Mouse (Mus musculus) liver, embryonic 14.5 days (tissue): Measurements from ENCODE around the gene Pgghg. TPM values are rescaled to one million over a fixed set of nuclear protein-coding genes. Genes with fewer than 3 reads are reported as not detected.
"Not testable (repeated sequence)": the region's sequence is repeated elsewhere in the genome, so short reads cannot be mapped to it uniquely, and the experiment has no call there.

ENCODE experiments used
- ATAC-seq: fragments of 200-750 bp; cut with Nextera tagmentation; 2 replicates; pipeline ENCODE4 v1.8.0; 2017; ENCODE audit warnings: moderate number of reproducible peaks, mild to moderate bottlenecking, moderate library complexity; ENCODE audit not compliant: insufficient read depth
- DNase-seq, 3 experiments: peaks; one replicate each; pipeline ENCODE4 v3.0.0-alpha.2; 2012 to 2013; ENCODE audit warnings: low read depth in 3 of 3, low spot score in 3 of 3
- H3K27ac ChIP-seq: fragments of 300-500 bp; sonication (generic); 2 replicates; pipeline ENCODE4 v1.5.1; 2014; ENCODE audit warnings: moderate library complexity, mild to moderate bottlenecking, control low read depth, inconsistent platforms
- H3K27me3 ChIP-seq: fragments of 300-500 bp; sonication (generic); 2 replicates; pipeline ENCODE4 v1.6.1; 2014; ENCODE audit warnings: mild to moderate bottlenecking, low read length, moderate library complexity; ENCODE audit not compliant: control insufficient read depth, insufficient read depth
- H3K36me3 ChIP-seq: fragments of 300-500 bp; sonication (generic); replicated peaks from 2 replicates; pipeline ENCODE4 v1.6.1; 2014; ENCODE audit warnings: low read depth; ENCODE audit not compliant: control insufficient read depth, insufficient read depth
- H3K4me1 ChIP-seq, 2 experiments: fragments of 200-500 bp in 1 of 2; fragments of 300-500 bp in 1 of 2; sonication (generic) in 1 of 2; replicated peaks; 2 replicates each; pipeline ENCODE4 v1.6.1; 2012 to 2014; ENCODE audit warnings: antibody characterized with exemption in 1 of 2, inconsistent platforms in 1 of 2, low read length in 1 of 2; ENCODE audit not compliant: control insufficient read depth in 2 of 2, insufficient read depth in 2 of 2
- H3K4me2 ChIP-seq: fragments of 300-500 bp; sonication (generic); 2 replicates; pipeline ENCODE4 v1.6.1; 2014; ENCODE audit warnings: low read depth, mild to moderate bottlenecking, control low read depth, moderate library complexity
- H3K4me3 ChIP-seq, 2 experiments: fragments of 200-500 bp in 1 of 2; fragments of 300-500 bp in 1 of 2; sonication (generic) in 1 of 2; 2 replicates each; pipeline ENCODE4 v1.5.1; 2012 to 2014; ENCODE audit warnings: low read depth in 2 of 2, low read length in 2 of 2, mild to moderate bottlenecking in 2 of 2, control low read depth in 1 of 2, inconsistent platforms in 1 of 2, moderate library complexity in 1 of 2; ENCODE audit not compliant: insufficient read depth in 1 of 2
- H3K9ac ChIP-seq: fragments of 300-500 bp; sonication (generic); replicated peaks from 2 replicates; pipeline ENCODE4 v1.6.1; 2014; ENCODE audit warnings: mild to moderate bottlenecking, control low read depth, moderate library complexity
- H3K9me3 ChIP-seq: fragments of 300-500 bp; sonication (generic); 2 replicates; pipeline ENCODE4 v1.6.1; 2016; ENCODE audit warnings: low read length, mixed read lengths; ENCODE audit not compliant: control insufficient read depth
- CTCF ChIP-seq: IDR thresholded peaks from 2 replicates; pipeline ENCODE4 v1.5.1; 2016; ENCODE audit warnings: antibody characterized with exemption, low read depth, control low read depth
- EP300 ChIP-seq: IDR thresholded peaks from 2 replicates; pipeline ENCODE4 v1.6.1; 2016; ENCODE audit warnings: antibody characterized with exemption, low read depth
- WGBS: fragments of 180-500 bp; shearing (Covaris S2); extraction: QIAGEN DNeasy Blood & Tissue Kit; methylation state at CpG from one replicate; pipeline ENCODE4 v1.1.7; 2014; ENCODE audit not compliant: insufficient replicate concordance; 5-methylcytosine and 5-hydroxymethylcytosine counted together
- polyA plus RNA-seq, 2 experiments: library from polyadenylated mRNA; depleted of rRNA in 1 of 2; stranded (reverse) in 1 of 2; unstranded in 1 of 2; fragments of >200 nt; fragmentation: Nextera tagmentation in 1 of 2; extraction: Ambion mirVana in 1 of 2; gene quantifications; 2 replicates each; pipeline versions ENCODE4 v1.2.1 to v1.2.3; 2012 to 2014

Gene Pgghg
- polyA plus RNA-seq, 2 experiments, result 4.5 to 7.2 TPM

- no peak for DNase-seq
- H3K9ac ChIP-seq, result no peak overlapping the region
- no peak for TF ChIP-seq CTCF
- TF ChIP-seq EP300, result no peak
- H3K4me3 ChIP-seq, result no peak overlapping the region
- no peak overlapping the region for H3K27ac ChIP-seq
- no peaks in the 10 kb centered on the region for H3K9me3 ChIP-seq
- 16% methylated on average over 14 of the region's 14 CpGs for WGBS
- no peak for ATAC-seq
- no peaks in the 10 kb centered on the region for H3K27me3 ChIP-seq
- H3K4me2 ChIP-seq, result no peak overlapping the region
- peaks cover 0 to 22% of the 10 kb centered on the region in 2 experiments; a peak in 2 of 4 replicates for H3K4me1 ChIP-seq
- no peaks in the 10 kb centered on the region for H3K36me3 ChIP-seq
Observed at GRCm38 (mm10) chr7:140967862-140968591, 26.8 kb downstream of the Pgghg start.

GRCm38 (mm10) chr7:140968710-140969109 is 27.5 kb downstream of the Pgghg start:
- not testable (repeated sequence) for H3K9me3 ChIP-seq, H3K27ac ChIP-seq, H3K9ac ChIP-seq, H3K36me3 ChIP-seq, ATAC-seq, H3K4me3 ChIP-seq, H3K4me2 ChIP-seq, H3K27me3 ChIP-seq, DNase-seq
- 20% methylated on average over 3 of the region's 3 CpGs for WGBS
- peaks cover 0 to 22% of the 10 kb centered on the region in 2 experiments; a peak in 2 of 4 replicates for H3K4me1 ChIP-seq

GRCm38 (mm10) chr7:140970931-140971330 is 29.7 kb downstream of the Pgghg start:
- Histone ChIP-seq H3K4me1 (peaks cover 0 to 26% of the 10 kb centered on the region in 2 experiments; a peak in 2 of 4 replicates), H3K9me3 (no peaks in the 10 kb centered on the region), H3K9ac (no peak overlapping the region), H3K27me3 (no peaks in the 10 kb centered on the region), H3K4me2 (no peak overlapping the region), H3K4me3 (no peak overlapping the region), H3K27ac (no peak overlapping the region), H3K36me3 (no peaks in the 10 kb centered on the region)
- 37% methylated on average over 7 of the region's 7 CpGs for WGBS
- ATAC-seq (peak; percentile 13; the same call in 1 of the 2 replicates), DNase-seq (no peak)
- TF ChIP-seq EP300, result no peak
- no peak for TF ChIP-seq CTCF

- Histone ChIP-seq H3K4me1 (peaks cover 0 to 26% of the 10 kb centered on the region in 2 experiments; a peak in 2 of 4 replicates), H3K9me3 (no peaks in the 10 kb centered on the region), H3K27me3 (no peaks in the 10 kb centered on the region), H3K9ac (no peak overlapping the region), H3K36me3 (no peaks in the 10 kb centered on the region), H3K4me2 (no peak overlapping the region), H3K4me3 (no peak overlapping the region), H3K27ac (no peak overlapping the region)
- no peak for DNase-seq
- TF ChIP-seq CTCF (no peak), EP300 (no peak)
- WGBS, result 72% methylated on average over 8 of the region's 8 CpGs
- no peak for ATAC-seq
Observed at GRCm38 (mm10) chr7:140971479-140972171, 30.4 kb downstream of the Pgghg start.

- Histone ChIP-seq H3K9me3 (no peaks in the 10 kb centered on the region), H3K27ac (no peak overlapping the region), H3K36me3 (no peaks in the 10 kb centered on the region), H3K9ac (no peak overlapping the region), H3K4me3 (no peak overlapping the region), H3K27me3 (no peaks in the 10 kb centered on the region), H3K4me2 (no peak overlapping the region), H3K4me1 (peaks cover 0 to 18% of the 10 kb centered on the region in 2 experiments; a peak in 2 of 4 replicates)
- no peak for DNase-seq
- 52% methylated on average over 14 of the region's 14 CpGs for WGBS
- TF ChIP-seq EP300, result no peak
- no peak for TF ChIP-seq CTCF
- no peak for ATAC-seq
Observed at GRCm38 (mm10) chr7:140973396-140974165, 32.4 kb downstream of the Pgghg start.
